Mouse (Mus musculus) adipocyte (in vitro differentiated cells): ENCODE measurements around the gene Dync1li1.

ENCODE experiments used
- DNase-seq: peaks from one replicate; pipeline ENCODE4 v3.0.0-alpha.2; 2016; ENCODE audit warnings: low spot score

The Dync1li1 gene

GRCm38 (mm10) chr9:114729911-114730805 is 41.6 kb downstream of the Dync1li1 start:
- no peak for DNase-seq

- DNase-seq: peak; percentile 96
These were observed 42.6 kb downstream of the Dync1li1 start, which contains the start of gene Cmtm6 for GRCm38 (mm10) chr9:114731011-114731755. TSS of gene Cmtm6 (plus strand) at chr9:114731116.

GRCm38 (mm10) chr9:114731871-114732682 is 43.5 kb downstream of the Dync1li1 start:
- DNase-seq: no peak

- no peak for DNase-seq
These were observed 44.6 kb downstream of the Dync1li1 start for GRCm38 (mm10) chr9:114733238-114733637.

GRCm38 (mm10) chr9:114736442-114736841 is 47.9 kb downstream of the Dync1li1 start:
- peak; percentile 35 for DNase-seq

GRCm38 (mm10) chr9:114740336-114740735 is 51.7 kb downstream of the Dync1li1 start:
- no peak for DNase-seq

- no peak for DNase-seq
These were observed 54.1 kb downstream of the Dync1li1 start for GRCm38 (mm10) chr9:114742731-114743130.

- no peak for DNase-seq
These were observed 56.6 kb downstream of the Dync1li1 start for GRCm38 (mm10) chr9:114745163-114745562.

GRCm38 (mm10) chr9:114745654-114746053 is 57.1 kb downstream of the Dync1li1 start:
- DNase-seq: no peak

- no peak for DNase-seq
These were observed 58.4 kb downstream of the Dync1li1 start for GRCm38 (mm10) chr9:114747012-114747411.

GRCm38 (mm10) chr9:114747466-114747865 is 58.9 kb downstream of the Dync1li1 start:
- no peak for DNase-seq

GRCm38 (mm10) chr9:114751582-114751981 is 63.0 kb downstream of the Dync1li1 start:
- no peak for DNase-seq

GRCm38 (mm10) chr9:114752311-114752710 is 63.7 kb downstream of the Dync1li1 start:
- no peak for DNase-seq

- peak; percentile 83 for DNase-seq
These were observed 64.4 kb downstream of the Dync1li1 start for GRCm38 (mm10) chr9:114752863-114753484.

- no peak for DNase-seq
These were observed 69.7 kb downstream of the Dync1li1 start for GRCm38 (mm10) chr9:114758272-114758671.

GRCm38 (mm10) chr9:114758801-114759200 is 70.2 kb downstream of the Dync1li1 start:
- DNase-seq: no peak

GRCm38 (mm10) chr9:114759886-114760285 is 71.3 kb downstream of the Dync1li1 start:
- DNase-seq: no peak

GRCm38 (mm10) chr9:114760353-114760752 is 71.8 kb downstream of the Dync1li1 start:
- no peak for DNase-seq

GRCm38 (mm10) chr9:114761848-114762247 is 73.3 kb downstream of the Dync1li1 start:
- no peak for DNase-seq

GRCm38 (mm10) chr9:114763341-114763740 is 74.8 kb downstream of the Dync1li1 start:
- DNase-seq: no peak

GRCm38 (mm10) chr9:114767030-114767429 is 78.4 kb downstream of the Dync1li1 start:
- no peak for DNase-seq

- no peak for DNase-seq
These were observed 78.9 kb downstream of the Dync1li1 start for GRCm38 (mm10) chr9:114767507-114767906.
